Mouse (Mus musculus) forebrain, embryonic 13.5 days (tissue): Measurements from ENCODE around the gene Gtf2f2. TPM values are rescaled to one million over a fixed set of nuclear protein-coding genes. Genes with fewer than 3 reads are reported as not detected.
A peak's percentile ranks its signal among the peaks of the same experiment; 100 is the strongest.

Experiments used
- ATAC-seq: fragments of 200-750 bp; cut with Nextera tagmentation; 2 replicates; pipeline ENCODE4 v1.8.0; 2017
- H3K27ac ChIP-seq: fragments of 300-500 bp; sonication (generic); 2 replicates; pipeline ENCODE4 v1.5.1; 2015; ENCODE audit warnings: inconsistent platforms, mild to moderate bottlenecking, moderate library complexity
- H3K27me3 ChIP-seq: fragments of 300-500 bp; sonication (generic); 2 replicates; pipeline ENCODE4 v1.6.1; 2015; ENCODE audit warnings: mild to moderate bottlenecking, inconsistent platforms
- H3K36me3 ChIP-seq: fragments of 300-500 bp; sonication (generic); 2 replicates; pipeline ENCODE4 v1.6.1; 2015; ENCODE audit warnings: mild to moderate bottlenecking, inconsistent platforms; ENCODE audit not compliant: poor library complexity, severe bottlenecking
- H3K4me1 ChIP-seq: fragments of 300-500 bp; sonication (generic); 2 replicates; pipeline ENCODE4 v1.6.1; 2015; ENCODE audit warnings: inconsistent platforms
- H3K4me2 ChIP-seq: fragments of 300-500 bp; sonication (generic); 2 replicates; pipeline ENCODE4 v1.6.1; 2015; ENCODE audit warnings: inconsistent platforms, mild to moderate bottlenecking, moderate library complexity
- H3K4me3 ChIP-seq: fragments of 300-500 bp; sonication (generic); 2 replicates; pipeline ENCODE4 v1.5.1; 2015; ENCODE audit warnings: mild to moderate bottlenecking, inconsistent platforms
- H3K9ac ChIP-seq: fragments of 300-500 bp; sonication (generic); 2 replicates; pipeline ENCODE4 v1.6.1; 2015; ENCODE audit warnings: mild to moderate bottlenecking, inconsistent platforms
- H3K9me3 ChIP-seq: fragments of 300-500 bp; sonication (generic); replicated peaks from 2 replicates; pipeline ENCODE4 v1.6.1; 2016; ENCODE audit warnings: inconsistent platforms
- WGBS: fragments of 180-500 bp; shearing (Covaris S2); methylation state at CpG from one replicate; pipeline ENCODE4 v1.1.7; 2015; 5-methylcytosine and 5-hydroxymethylcytosine counted together
- polyA plus RNA-seq: library from polyadenylated mRNA; unstranded; fragments of >200 nt; fragmentation: Nextera tagmentation; extraction: Ambion mirVana; gene quantifications from 2 replicates; pipeline ENCODE4 v1.2.1, GENCODE M21; 2015

Gtf2f2 gene
- polyA plus RNA-seq, 1 experiment from 2014 or later = 56.5 TPM

DNA sequence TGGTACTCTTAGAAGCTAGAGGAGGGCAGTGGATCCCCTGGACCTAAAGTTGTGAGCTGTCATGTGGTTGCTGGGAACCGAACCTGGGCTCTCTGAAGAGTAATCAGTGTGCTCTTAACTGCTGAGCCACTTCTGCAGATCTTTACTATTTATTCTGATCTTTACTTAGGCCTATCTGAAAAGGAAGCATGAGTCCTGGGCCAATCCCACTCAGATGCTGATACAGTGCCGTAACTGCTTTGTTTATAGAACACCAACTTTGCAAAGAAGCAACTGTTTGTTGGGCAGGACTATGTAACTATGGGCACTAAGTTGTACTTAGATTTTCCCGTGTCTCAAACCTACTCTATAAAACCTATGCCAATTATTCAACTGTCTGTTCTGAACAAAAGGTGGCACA, 107.5 kb downstream of the Gtf2f2 start:
- WGBS = 86% methylated on average over 3 of the region's 3 CpGs
- ATAC-seq = no peak
- Histone ChIP-seq H3K4me1 (peaks cover 23% of the 10 kb centered on the region), H3K27me3 (no peaks in the 10 kb centered on the region), H3K27ac (no peak overlapping the region), H3K4me3 (no peak overlapping the region), H3K36me3 (peaks cover 20% of the 10 kb centered on the region), H3K4me2 (no peak overlapping the region), H3K9ac (no peak overlapping the region), H3K9me3 (no peaks in the 10 kb centered on the region)

DNA sequence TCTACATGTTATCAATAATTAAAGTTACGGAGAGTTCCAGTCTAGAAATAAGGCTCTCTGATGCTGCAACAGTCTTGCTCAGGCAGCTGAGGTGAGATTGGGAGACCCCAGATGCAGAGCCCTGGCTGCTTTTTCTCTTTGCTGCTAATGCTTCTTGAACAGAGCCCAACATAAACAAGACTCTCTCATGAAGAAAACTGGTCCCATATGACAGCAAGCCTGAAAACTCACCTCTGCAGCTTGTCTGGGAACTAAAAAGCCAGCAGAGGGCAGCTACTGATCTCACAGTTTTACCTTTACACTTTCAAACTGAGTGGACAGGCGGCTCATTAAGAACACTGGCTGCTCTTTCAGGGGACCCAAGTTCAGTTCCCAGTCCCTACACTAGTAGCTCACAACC, 108.7 kb downstream of the Gtf2f2 start:
- Histone ChIP-seq H3K9me3 (no peaks in the 10 kb centered on the region), H3K27ac (no peak overlapping the region), H3K4me3 (no peak overlapping the region), H3K4me1 (peaks cover 23% of the 10 kb centered on the region), H3K9ac (no peak overlapping the region), H3K36me3 (peaks cover 23% of the 10 kb centered on the region), H3K4me2 (no peak overlapping the region), H3K27me3 (no peaks in the 10 kb centered on the region)
- WGBS = 89% methylated on average over 2 of the region's 2 CpGs
- no peak for ATAC-seq

DNA sequence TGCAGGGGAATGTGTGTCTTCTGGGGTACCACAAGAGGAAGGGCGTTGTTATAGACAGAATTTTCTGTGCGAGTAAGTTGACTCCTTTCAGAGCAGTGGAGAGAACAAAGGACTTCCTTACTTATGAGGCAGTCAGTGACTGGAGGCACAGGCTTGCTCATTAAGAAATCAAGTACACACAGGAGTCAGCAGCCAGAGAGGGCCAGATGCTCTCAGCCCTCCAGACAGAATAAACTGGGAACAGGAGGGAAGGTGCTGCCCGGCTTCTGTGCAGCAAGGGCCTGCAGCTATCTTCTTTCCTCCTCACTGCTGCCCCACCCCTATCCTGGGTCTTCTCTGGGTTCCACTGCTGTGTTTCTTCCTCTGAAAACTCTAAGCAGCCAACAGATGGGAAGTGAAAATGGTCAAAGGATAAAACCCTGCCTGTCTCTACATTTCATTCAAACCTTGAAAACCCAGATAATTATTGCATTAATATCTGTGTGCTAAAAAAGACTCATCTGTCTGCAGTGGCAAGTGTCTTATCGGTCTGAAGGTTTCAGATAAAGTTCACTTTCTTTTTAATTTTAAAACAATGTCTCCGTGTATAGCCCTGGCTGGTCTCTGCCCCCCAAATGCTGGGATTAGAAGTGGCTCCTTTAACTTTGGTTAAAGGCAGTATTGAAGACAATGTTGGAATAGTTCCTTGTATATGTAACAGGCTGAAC, 109.7 kb downstream of the Gtf2f2 start:
- Histone ChIP-seq H3K4me1 (peaks cover 23% of the 10 kb centered on the region), H3K27me3 (no peaks in the 10 kb centered on the region), H3K9me3 (no peaks in the 10 kb centered on the region), H3K36me3 (peaks cover 24% of the 10 kb centered on the region), H3K4me3 (no peak overlapping the region), H3K4me2 (no peak overlapping the region), H3K27ac (peak overlapping the region; percentile 90), H3K9ac (peak overlapping the region; percentile 43; the same call in 1 of the 2 replicates)
- WGBS = 42% methylated on average over 5 of the region's 5 CpGs
- peak; percentile 89 for ATAC-seq

DNA sequence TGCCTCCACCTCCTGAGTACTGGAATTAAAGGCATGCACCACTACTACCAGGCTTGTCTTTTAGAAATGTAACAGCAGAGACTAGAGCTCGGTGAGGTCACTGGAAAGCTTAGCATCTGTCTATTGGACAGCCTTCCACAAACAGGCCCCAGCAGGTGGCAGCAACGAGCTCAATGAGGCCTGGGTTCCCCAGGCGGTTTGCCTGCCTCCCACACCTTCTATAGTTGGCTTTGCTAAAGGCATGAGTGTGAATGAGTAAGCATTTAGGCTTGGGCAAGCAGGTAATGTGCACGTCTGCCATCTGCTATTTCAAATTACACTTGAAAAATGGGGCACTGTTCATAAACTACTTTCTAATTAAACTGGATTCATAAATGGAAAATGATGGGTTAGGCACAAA, 111.1 kb downstream of the Gtf2f2 start:
- peak; percentile 83 for ATAC-seq
- Histone ChIP-seq H3K27ac (no peak overlapping the region), H3K9ac (no peak overlapping the region), H3K9me3 (no peaks in the 10 kb centered on the region), H3K4me1 (peaks cover 23% of the 10 kb centered on the region), H3K36me3 (peaks cover 21% of the 10 kb centered on the region), H3K4me3 (no peak overlapping the region), H3K4me2 (no peak overlapping the region), H3K27me3 (no peaks in the 10 kb centered on the region)
- 17% methylated on average over 4 of the region's 4 CpGs for WGBS

DNA sequence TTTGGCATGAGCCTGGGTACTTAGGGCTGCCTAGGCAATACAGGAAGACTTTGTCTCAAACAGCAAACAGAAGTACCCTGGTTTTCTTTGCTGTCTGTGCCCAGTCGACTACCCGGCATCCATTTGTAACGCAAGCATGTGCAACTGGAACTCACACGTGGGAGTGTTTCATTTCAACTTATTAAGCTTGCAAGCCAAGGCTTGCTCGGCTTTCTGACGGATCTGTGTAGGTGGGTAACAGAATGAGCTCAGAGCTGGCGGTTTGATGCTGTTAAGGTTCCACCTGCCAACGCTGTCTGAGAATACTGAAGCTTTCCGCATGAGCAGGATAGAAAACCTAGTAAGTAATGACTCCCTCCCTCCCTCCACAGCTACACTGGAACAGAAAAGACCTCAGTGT, 118.5 kb downstream of the Gtf2f2 start:
- ATAC-seq = no peak; the same call in 1 of the 2 replicates
- H3K4me1 ChIP-seq = no peaks in the 10 kb centered on the region
- no peaks in the 10 kb centered on the region for H3K9me3 ChIP-seq
- WGBS = 88% methylated on average over 9 of the region's 9 CpGs
- no peak overlapping the region for H3K4me3 ChIP-seq
- H3K27ac ChIP-seq = no peak overlapping the region
- no peaks in the 10 kb centered on the region for H3K27me3 ChIP-seq
- peaks cover 20% of the 10 kb centered on the region for H3K36me3 ChIP-seq
- H3K9ac ChIP-seq = no peak overlapping the region
- no peak overlapping the region for H3K4me2 ChIP-seq

DNA sequence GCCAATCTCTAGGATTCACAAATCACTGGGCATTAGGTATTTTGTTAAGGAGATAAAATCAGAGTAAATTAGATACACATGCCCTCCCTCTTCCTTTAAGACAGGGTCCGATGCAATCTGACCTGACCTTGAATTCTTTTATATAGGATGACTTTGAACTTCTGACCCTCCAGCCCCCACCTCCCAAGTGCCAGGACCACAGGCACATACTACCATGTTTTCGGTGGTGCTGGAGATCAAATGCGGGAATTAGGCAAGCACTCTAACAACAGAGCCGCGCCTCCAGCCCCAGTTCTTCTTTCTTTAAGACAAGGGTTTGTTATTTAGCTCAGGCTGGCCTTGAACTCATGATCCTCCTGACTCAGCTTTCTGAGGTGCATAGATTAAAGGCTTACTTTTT, 126.8 kb downstream of the Gtf2f2 start:
- Histone ChIP-seq H3K27me3 (no peaks in the 10 kb centered on the region), H3K27ac (no peak overlapping the region), H3K9me3 (no peaks in the 10 kb centered on the region), H3K4me2 (no peak overlapping the region), H3K36me3 (no peaks in the 10 kb centered on the region), H3K4me3 (no peak overlapping the region), H3K9ac (no peak overlapping the region), H3K4me1 (peaks cover 14% of the 10 kb centered on the region)
- no peak for ATAC-seq
- 88% methylated on average over 5 of the region's 5 CpGs for WGBS

DNA sequence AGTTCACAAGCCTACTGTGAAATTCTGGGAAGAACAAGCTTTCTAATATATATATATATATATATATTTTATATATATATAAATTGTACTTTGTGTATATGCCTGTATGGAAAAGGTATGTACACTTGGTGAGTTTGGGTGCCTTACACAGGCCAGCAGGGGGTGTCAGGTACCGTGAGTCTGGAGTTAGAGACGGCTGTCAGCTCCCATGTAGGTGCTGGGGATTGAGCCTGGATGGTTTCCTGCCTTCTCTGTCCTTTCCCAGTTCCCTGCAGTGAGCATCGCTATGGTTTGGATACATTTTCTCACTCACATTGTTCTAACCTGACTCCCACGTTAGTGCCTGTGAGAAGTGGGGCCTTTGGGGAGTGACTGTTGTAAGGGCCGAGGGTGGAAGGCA, 127.3 kb downstream of the Gtf2f2 start:
- no peaks in the 10 kb centered on the region for H3K27me3 ChIP-seq
- no peak overlapping the region for H3K4me2 ChIP-seq
- H3K4me3 ChIP-seq = no peak overlapping the region
- WGBS = 62% methylated on average over 5 of the region's 5 CpGs
- H3K27ac ChIP-seq = no peak overlapping the region
- H3K9me3 ChIP-seq = no peaks in the 10 kb centered on the region
- ATAC-seq = no peak
- peaks cover 17% of the 10 kb centered on the region for H3K4me1 ChIP-seq
- H3K36me3 ChIP-seq = no peaks in the 10 kb centered on the region
- H3K9ac ChIP-seq = no peak overlapping the region

DNA sequence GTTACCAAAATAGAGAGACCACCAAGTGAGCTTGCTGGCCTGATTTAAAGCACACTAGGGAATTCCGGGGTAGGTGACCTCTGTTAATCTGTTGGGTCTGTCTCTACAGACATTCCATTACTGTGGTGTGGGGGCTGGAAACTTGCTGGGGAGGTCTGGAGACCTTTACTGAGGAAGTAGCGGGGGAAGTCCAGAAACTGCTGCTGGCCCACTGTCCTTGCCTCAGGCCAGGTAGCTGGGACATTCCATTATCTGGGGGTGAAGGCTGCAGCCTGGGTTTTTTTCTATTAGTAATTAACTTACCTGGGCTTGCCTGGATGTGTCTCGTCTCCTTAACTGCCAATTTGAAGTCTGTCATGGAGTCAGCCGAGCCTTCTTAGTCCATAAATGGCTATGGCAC, 128.8 kb downstream of the Gtf2f2 start:
- Histone ChIP-seq H3K4me1 (peaks cover 18% of the 10 kb centered on the region), H3K9ac (no peak overlapping the region), H3K27me3 (no peaks in the 10 kb centered on the region), H3K27ac (no peak overlapping the region), H3K4me2 (no peak overlapping the region), H3K4me3 (no peak overlapping the region), H3K9me3 (no peaks in the 10 kb centered on the region), H3K36me3 (no peaks in the 10 kb centered on the region)
- ATAC-seq = no peak
- WGBS = 42% methylated on average over 4 of the region's 4 CpGs

DNA sequence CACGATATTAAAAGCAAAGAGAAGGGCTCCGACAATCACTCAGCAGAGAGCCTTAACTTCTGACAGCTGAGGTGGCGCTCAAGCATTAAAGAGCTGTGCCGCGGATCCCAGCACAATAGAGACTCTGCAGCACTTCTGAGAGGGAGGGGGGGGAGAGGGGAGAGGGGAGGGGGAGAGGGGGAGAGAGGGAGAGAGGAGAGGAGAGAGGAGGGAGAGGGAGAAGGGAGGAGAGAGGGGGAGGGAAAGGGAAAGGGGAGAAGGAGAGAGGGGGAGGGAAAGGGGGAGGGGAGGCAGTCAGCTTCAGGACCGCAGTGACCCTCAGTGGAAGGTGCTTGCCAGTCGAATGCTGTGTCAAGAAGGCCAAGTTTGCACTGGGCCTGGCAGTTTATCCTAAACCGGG, 131.7 kb downstream of the Gtf2f2 start:
- Histone ChIP-seq H3K4me1 (peaks cover 25% of the 10 kb centered on the region), H3K27me3 (no peaks in the 10 kb centered on the region), H3K36me3 (no peaks in the 10 kb centered on the region), H3K4me2 (0 out of 2 replicates have a peak overlapping the region, but pooled peaks have one; percentile 16), H3K27ac (no peak overlapping the region; the same call in 1 of the 2 replicates), H3K9ac (no peak overlapping the region), H3K9me3 (no peaks in the 10 kb centered on the region), H3K4me3 (no peak overlapping the region)
- peak; percentile 66; the same call in 1 of the 2 replicates for ATAC-seq
- WGBS = 17% methylated on average over 8 of the region's 8 CpGs

DNA sequence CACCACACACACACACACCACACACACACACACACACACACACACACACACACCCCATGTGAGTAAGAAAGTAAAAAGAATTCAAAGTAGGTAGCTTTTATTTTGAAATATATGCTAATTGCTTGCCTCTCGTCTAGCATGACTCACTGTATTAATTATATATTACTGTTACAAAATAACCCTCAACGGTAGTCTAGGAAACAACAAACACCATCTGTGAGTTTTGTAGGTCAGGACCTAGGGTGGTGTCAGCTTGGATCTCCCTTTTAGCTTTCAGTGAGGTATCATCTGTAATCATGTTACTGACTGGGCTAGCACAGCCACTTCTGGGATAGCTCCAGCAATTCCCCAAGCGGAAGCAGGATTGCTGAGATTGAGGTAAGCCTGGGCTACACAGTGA, 133.4 kb downstream of the Gtf2f2 start:
- H3K9me3 ChIP-seq = no peaks in the 10 kb centered on the region
- 58% methylated on average over 3 of the region's 3 CpGs for WGBS
- ATAC-seq = 0 out of 2 replicates have a peak, but pooled peaks have one; percentile 34

DNA sequence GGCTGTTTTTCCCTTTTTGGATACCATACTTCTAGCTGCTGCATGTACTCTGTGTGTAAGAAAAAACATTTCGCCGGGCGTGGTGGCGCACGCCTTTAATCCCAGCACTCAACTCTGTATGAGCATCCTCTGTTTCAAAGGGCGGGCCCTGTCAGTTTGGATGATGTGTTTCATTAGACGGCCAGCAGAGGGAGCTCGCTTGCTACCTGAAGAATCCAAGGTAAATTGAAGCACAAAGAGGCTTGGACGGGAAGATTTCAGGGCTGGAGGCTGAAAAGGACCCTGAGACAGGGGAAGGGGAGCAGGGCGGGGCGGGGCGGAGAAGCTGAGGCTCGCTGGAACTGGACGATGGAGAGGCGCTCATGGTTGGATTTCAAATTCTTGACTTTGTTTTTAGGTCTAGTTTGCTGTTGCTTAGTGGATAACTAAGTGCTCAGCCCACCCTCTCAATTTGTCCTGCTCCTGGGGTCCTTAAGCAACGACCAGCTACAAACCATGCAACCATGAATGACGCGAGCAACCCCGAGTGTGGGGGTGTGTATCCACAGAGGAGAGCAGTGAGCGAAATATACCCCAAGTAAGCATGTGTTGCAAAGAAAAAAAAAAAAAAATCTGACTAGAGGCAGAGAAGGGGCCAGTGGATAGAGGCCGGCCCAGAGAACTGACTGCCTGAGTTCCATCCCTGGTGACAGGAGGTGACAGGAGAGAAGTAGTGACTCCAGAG, 134.2 kb downstream of the Gtf2f2 start:
- Histone ChIP-seq H3K27ac (peak overlapping the region; percentile 35; the same call in 1 of the 2 replicates), H3K4me3 (no peak overlapping the region), H3K4me1 (peaks cover 12% of the 10 kb centered on the region), H3K4me2 (peak overlapping the region; percentile 52), H3K9me3 (no peaks in the 10 kb centered on the region), H3K27me3 (no peaks in the 10 kb centered on the region), H3K36me3 (no peaks in the 10 kb centered on the region), H3K9ac (0 out of 2 replicates have a peak overlapping the region, but pooled peaks have one; percentile 34)
- ATAC-seq = peak; percentile 72
- WGBS = 12% methylated on average over 21 of the region's 21 CpGs

More for the DNA sequence above, 133.4 kb downstream of the Gtf2f2 start:
- Histone ChIP-seq H3K4me2 (no peak overlapping the region), H3K36me3 (no peaks in the 10 kb centered on the region), H3K9ac (no peak overlapping the region), H3K27me3 (no peaks in the 10 kb centered on the region), H3K4me3 (no peak overlapping the region), H3K27ac (no peak overlapping the region), H3K4me1 (peaks cover 18% of the 10 kb centered on the region)

DNA sequence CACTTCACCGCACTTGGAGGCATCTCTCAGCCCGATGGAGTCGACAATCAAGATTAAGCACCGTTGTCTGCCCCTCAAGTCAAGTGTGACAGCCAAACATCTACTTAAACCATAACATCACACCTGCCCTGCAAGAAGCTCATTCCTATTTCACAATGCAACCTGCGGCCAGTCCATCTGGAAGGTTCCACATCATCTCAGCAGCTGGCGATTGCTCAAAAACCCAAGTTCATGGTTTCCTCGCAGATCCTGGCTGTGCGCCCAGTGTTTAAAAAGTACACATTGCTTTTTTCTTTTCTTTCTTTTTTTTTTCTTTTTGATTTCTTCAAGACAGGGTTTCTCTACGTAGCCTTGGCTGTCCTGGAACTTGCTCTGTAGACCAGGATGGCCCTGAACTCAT, 137.1 kb downstream of the Gtf2f2 start:
- Histone ChIP-seq H3K9ac (no peak overlapping the region), H3K27ac (no peak overlapping the region), H3K4me2 (no peak overlapping the region), H3K36me3 (no peaks in the 10 kb centered on the region), H3K4me3 (no peak overlapping the region), H3K9me3 (no peaks in the 10 kb centered on the region), H3K4me1 (peaks cover 14% of the 10 kb centered on the region), H3K27me3 (no peaks in the 10 kb centered on the region)
- ATAC-seq = no peak
- 86% methylated on average over 9 of the region's 9 CpGs for WGBS
